Mouse (Mus musculus) neural tube, embryonic 14.5 days (tissue): ENCODE measurements at regions not wholly inside any gene's neighbourhood (a gene's known extent, or its start where the extent isn't known, plus 50 kb on each side); places are given as distances from the start of the nearest gene placed in this dataset.

Experiments
- ATAC-seq: fragments of 200-750 bp; cut with Nextera tagmentation; 2 replicates; pipeline ENCODE4 v1.8.0; 2017; ENCODE audit warnings: low read depth, mild to moderate bottlenecking, moderate TSS enrichment, moderate library complexity
- H3K27ac ChIP-seq: fragments of 300-500 bp; sonication (generic); 2 replicates; pipeline ENCODE4 v1.5.1; 2014; ENCODE audit warnings: low read depth, mild to moderate bottlenecking, control low read depth, low read length, moderate library complexity, mixed read lengths
- H3K27me3 ChIP-seq: fragments of 300-500 bp; sonication (generic); 2 replicates; pipeline ENCODE4 v1.6.1; 2014; ENCODE audit warnings: low read length; ENCODE audit not compliant: control insufficient read depth, insufficient read depth
- H3K36me3 ChIP-seq: fragments of 300-500 bp; sonication (generic); 2 replicates; pipeline ENCODE4 v1.6.1; 2014; ENCODE audit warnings: low read length, mixed read lengths; ENCODE audit not compliant: control insufficient read depth, insufficient read depth
- H3K4me1 ChIP-seq: fragments of 300-500 bp; sonication (generic); 2 replicates; pipeline ENCODE4 v1.6.1; 2014; ENCODE audit warnings: low read length; ENCODE audit not compliant: control insufficient read depth, insufficient read depth
- H3K4me2 ChIP-seq: fragments of 300-500 bp; sonication (generic); 2 replicates; pipeline ENCODE4 v1.6.1; 2014; ENCODE audit warnings: mild to moderate bottlenecking, low read depth, low read length, control low read depth
- H3K4me3 ChIP-seq: fragments of 300-500 bp; sonication (generic); 2 replicates; pipeline ENCODE4 v1.5.1; 2014; ENCODE audit warnings: low read depth, low read length, control low read depth, mixed read lengths
- H3K9ac ChIP-seq: fragments of 300-500 bp; sonication (generic); replicated peaks from 2 replicates; pipeline ENCODE4 v1.6.1; 2014; ENCODE audit warnings: low read depth, mild to moderate bottlenecking, control low read depth, low read length, mixed read lengths
- H3K9me3 ChIP-seq: fragments of 300-500 bp; sonication (generic); 2 replicates; pipeline ENCODE4 v1.6.1; 2016; ENCODE audit warnings: low read length; ENCODE audit not compliant: control insufficient read depth
- WGBS: fragments of 180-500 bp; shearing (Covaris S2); extraction: QIAGEN DNeasy Blood & Tissue Kit; methylation state at CpG from one replicate; pipeline ENCODE4 v1.1.7; 2014; 5-methylcytosine and 5-hydroxymethylcytosine counted together

- H3K4me1 ChIP-seq: no peaks in the 10 kb centered on the region
- H3K9me3 ChIP-seq: no peaks in the 10 kb centered on the region
- no peaks in the 10 kb centered on the region for H3K36me3 ChIP-seq
- WGBS: 69% methylated on average over 3 of the region's 3 CpGs
- no peaks in the 10 kb centered on the region for H3K27me3 ChIP-seq
- no peak overlapping the region for H3K27ac ChIP-seq
- H3K9ac ChIP-seq: no peak overlapping the region
- H3K4me2 ChIP-seq: no peak overlapping the region
- ATAC-seq: no peak
- no peak overlapping the region for H3K4me3 ChIP-seq
Observed at GRCm38 (mm10) chr13:58746056-58746455, 60.3 kb upstream of the Ntrk2 start.

GRCm38 (mm10) chr13:58747685-58748084 lies 58.7 kb upstream of the Ntrk2 start:
- no peaks in the 10 kb centered on the region for H3K27me3 ChIP-seq
- H3K4me3 ChIP-seq: no peak overlapping the region
- H3K4me2 ChIP-seq: no peak overlapping the region
- ATAC-seq: no peak
- no peak overlapping the region for H3K9ac ChIP-seq
- H3K27ac ChIP-seq: no peak overlapping the region
- H3K9me3 ChIP-seq: no peaks in the 10 kb centered on the region
- no peaks in the 10 kb centered on the region for H3K4me1 ChIP-seq
- WGBS: 90% methylated on average over 6 of the region's 6 CpGs
- no peaks in the 10 kb centered on the region for H3K36me3 ChIP-seq

- no peaks in the 10 kb centered on the region for H3K36me3 ChIP-seq
- H3K27ac ChIP-seq: no peak overlapping the region
- no peak for ATAC-seq
- WGBS: 64% methylated on average over 6 of the region's 6 CpGs
- no peak overlapping the region for H3K9ac ChIP-seq
- H3K4me2 ChIP-seq: no peak overlapping the region
- H3K4me1 ChIP-seq: no peaks in the 10 kb centered on the region
- H3K4me3 ChIP-seq: no peak overlapping the region
- no peaks in the 10 kb centered on the region for H3K27me3 ChIP-seq
- H3K9me3 ChIP-seq: no peaks in the 10 kb centered on the region
Observed at GRCm38 (mm10) chr13:58756125-58756524, 50.2 kb upstream of the Ntrk2 start.
